Mouse (Mus musculus) lung, adult 2 months (tissue): ENCODE data around the gene Srebf1. TPM values are rescaled to one million over a fixed set of nuclear protein-coding genes. Genes with fewer than 3 reads are reported as not detected.

Experiments
- DNase-seq: peaks from one replicate; pipeline ENCODE4 v3.0.0; 2022
- H3K4me1 ChIP-seq: fragments of 200-500 bp; 2 replicates; pipeline ENCODE4 v1.6.1; 2011; ENCODE audit warnings: low read length; ENCODE audit not compliant: control insufficient read depth, insufficient read depth
- H3K4me3 ChIP-seq: fragments of 200-500 bp; replicated peaks from 2 replicates; pipeline ENCODE3; 2011; ENCODE audit warnings: low read depth, mild to moderate bottlenecking, control low read depth, low read length; ENCODE audit errors: extremely low read depth
- CTCF ChIP-seq: fragments of 200-500 bp; IDR thresholded peaks from 2 replicates; pipeline ENCODE4 v1.5.1; 2011; ENCODE audit warnings: mild to moderate bottlenecking, low read length, control low read depth; ENCODE audit not compliant: insufficient read depth
- POLR2A ChIP-seq: fragments of 200-500 bp; IDR thresholded peaks from 2 replicates; pipeline ENCODE4 v1.6.1; 2011; ENCODE audit warnings: low read depth, mild to moderate bottlenecking, control low read depth, low read length, borderline replicate concordance; ENCODE audit errors: extremely low read depth
- WGBS: fragments of 180-500 bp; shearing (Covaris S2); methylation state at CpG from one replicate; pipeline ENCODE4 v1.1.7; 2018; 5-methylcytosine and 5-hydroxymethylcytosine counted together
- polyA plus RNA-seq: library from polyadenylated mRNA; depleted of rRNA; stranded (reverse); fragments of >200 nt; gene quantifications from 2 replicates; pipeline ENCODE4 v1.2.3, GENCODE M21; 2012; rRNA removed

The Srebf1 gene
- polyA plus RNA-seq: 206 and 236 TPM in 2 replicates

DNA sequence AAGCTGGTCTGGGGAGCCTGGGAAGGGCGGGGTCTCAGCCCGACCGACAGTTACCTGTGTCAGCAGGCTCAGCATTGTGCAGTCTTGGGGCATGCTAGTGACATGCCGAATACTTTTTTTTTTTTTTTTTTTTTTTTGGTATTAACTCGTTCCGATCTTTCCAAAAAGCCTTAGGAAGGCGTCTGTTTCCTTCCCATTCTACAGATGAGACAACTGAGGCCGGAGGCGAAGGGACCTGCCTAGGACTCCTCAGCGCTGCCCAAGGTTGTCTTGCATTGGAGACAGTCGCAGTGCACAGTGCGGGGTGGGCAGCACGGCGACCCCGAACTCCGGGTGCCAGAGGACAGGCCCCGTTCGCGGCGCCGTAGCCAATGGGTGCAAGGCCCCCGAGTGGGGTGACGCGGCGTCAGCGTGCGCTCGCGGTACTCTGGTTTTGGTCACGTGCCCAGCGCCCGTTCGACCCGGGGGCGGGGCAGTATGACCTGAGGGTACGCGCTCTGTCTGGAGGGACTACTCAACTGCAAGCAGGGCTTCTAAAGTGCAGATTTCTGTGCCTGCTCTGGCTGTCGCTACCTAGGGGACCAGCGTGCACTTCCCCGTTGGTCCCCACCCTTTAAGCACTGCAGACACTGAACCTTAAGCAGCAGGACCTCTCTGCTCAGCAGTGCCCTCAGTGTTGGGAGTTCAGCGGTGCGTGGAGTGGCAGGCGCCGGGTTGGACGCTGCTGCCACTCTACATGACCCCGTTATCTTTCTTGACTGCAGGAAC, at the start of gene Srebf1:
TSS of gene Srebf1 (minus strand) at position 113 of the 768 bp plus-strand sequence.
- Histone ChIP-seq H3K4me1 (peaks cover 10% of the 10 kb centered on the region; the same call in 1 of the 2 replicates), H3K4me3 (peak within 1 kb of the TSS; percentile 74)
- TF ChIP-seq POLR2A: no peak; the same call in 1 of the 2 replicates
- TF ChIP-seq CTCF: peak; percentile 44; the same call in 1 of the 2 replicates
- WGBS: 5% methylated on average over 46 of the region's 46 CpGs
- DNase-seq: peak; percentile 83

DNA sequence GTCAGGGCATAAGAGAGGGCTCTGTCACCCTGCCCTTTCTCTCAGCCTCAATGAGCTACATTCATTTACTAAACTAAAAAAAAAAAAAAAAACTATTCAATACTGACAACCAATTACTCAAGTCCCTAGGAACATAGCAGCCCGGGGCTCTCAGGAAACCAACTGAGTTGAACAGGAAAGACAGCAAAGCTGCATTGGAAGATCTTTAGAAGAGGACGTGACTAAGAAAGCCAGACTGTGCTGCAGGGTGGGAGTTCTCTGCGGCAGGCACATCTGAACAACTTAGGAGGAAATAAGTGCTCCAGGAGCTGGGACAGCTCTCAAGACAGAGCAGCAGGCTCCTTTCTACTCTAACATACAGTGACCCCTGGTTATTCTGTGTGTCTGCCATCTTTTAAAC, 46.2 kb upstream of the Srebf1 start:
- Histone ChIP-seq H3K4me3 (no peak overlapping the region), H3K4me1 (peaks cover 2% of the 10 kb centered on the region)
- 32% methylated on average over 3 of the region's 3 CpGs for WGBS
- TF ChIP-seq CTCF (no peak), POLR2A (no peak)
- no peak for DNase-seq

DNA sequence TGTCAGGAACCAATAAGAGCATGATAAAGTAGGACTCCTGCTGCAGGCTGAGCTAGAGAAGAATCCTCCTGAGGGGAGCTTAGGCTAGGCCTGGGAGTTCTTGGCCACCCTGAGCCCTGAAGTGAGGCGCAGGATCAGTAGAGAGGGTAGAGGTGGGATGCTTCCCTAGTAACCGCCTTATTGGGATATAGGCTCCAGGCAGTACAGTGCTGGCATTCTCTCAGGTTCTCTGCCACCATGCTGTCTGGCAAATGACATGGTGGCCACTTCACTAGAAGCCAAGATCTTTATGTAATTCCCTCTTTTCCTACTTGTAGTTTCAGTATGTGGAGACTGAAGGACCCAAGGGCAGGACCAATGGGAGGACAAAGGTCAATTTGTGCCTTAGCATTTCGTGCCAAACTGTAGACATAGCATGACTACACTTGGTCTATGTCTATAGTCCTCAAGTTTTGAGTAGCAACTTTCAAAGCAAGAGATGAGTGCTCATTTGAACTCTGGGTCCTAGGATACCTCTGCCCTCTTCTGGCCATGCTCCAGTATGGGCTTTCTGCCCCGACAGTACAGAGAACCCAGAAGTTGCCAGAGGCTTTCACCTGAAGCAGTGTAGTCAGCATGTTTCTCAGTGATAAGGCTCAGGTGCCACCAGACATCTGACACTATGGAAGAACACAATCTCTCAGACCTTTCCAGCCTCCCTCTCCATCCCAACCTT, 43.0 kb upstream of the Srebf1 start:
- no peaks in the 10 kb centered on the region for H3K4me1 ChIP-seq
- no peak for TF ChIP-seq CTCF
- TF ChIP-seq POLR2A: no peak
- 87% methylated on average over 4 of the region's 4 CpGs for WGBS
- no peak for DNase-seq
- H3K4me3 ChIP-seq: no peak overlapping the region

DNA sequence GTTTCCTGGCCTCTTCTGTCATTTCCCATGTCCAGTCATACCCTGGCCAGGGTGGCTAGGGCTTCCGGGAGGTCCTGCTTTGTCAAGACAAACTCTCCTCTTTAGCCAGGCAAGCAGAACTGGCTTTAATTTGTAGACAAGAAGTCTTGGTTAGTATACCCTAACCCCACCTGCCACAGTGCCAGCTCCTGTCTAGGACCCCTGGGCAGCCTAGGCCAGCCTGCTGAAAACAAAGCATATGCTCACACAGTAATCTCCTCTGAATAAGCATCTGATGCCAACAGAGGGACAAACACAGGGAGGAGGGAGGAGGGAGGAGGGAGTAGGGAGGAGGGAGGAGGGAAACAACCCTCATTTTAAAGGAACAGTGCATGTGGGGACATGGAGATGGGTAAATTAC, 42.3 kb upstream of the Srebf1 start:
- Histone ChIP-seq H3K4me1 (no peaks in the 10 kb centered on the region), H3K4me3 (no peak overlapping the region)
- 77% methylated on average over 1 of the region's 1 CpGs for WGBS
- TF ChIP-seq POLR2A: no peak
- no peak for TF ChIP-seq CTCF
- DNase-seq: no peak

DNA sequence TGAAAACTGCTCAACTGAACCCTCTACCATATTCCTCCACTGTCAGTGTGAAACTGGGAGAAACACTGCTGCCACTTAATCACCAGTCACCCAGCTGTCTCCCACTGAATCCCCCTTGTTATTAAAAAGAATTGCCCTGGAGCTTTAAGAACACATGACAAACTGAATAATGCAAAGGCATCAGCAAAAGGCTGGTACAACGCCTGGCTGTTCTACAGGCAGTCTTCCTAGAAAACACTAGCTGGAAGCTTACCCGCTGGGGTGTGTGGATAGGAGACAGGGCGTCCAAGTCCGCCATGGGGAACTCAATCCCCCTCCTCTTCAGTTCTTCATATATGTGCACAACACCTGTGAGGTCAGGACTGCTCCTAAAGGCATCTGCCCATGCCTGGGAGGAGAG, 40.0 kb upstream of the Srebf1 start:
- WGBS: 96% methylated on average over 4 of the region's 4 CpGs
- H3K4me1 ChIP-seq: no peaks in the 10 kb centered on the region
- no peak for TF ChIP-seq CTCF
- no peak for TF ChIP-seq POLR2A
- no peak for DNase-seq
- no peak overlapping the region for H3K4me3 ChIP-seq

DNA sequence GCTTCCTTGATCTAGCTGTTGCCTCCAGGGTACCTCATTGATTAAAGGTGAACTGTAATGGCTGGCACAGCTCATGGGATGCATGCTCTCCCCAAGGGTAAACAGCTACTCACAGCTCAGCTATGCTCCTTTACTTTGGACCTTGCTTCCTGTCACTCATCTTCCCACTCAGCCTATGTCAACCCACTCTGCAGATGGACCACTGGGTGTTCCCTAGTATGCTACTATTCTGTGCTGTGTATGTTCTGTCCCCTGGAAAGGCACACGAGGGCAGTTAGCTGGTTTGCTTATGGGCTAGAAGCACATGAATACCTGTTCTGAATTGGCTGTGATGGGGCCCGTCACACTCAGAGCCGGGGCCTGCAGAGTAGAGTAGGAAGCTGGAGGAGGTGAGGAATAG, 38.4 kb upstream of the Srebf1 start:
- Histone ChIP-seq H3K4me1 (peaks cover 2% of the 10 kb centered on the region; the same call in 1 of the 2 replicates), H3K4me3 (no peak overlapping the region)
- 90% methylated on average over 3 of the region's 3 CpGs for WGBS
- DNase-seq: no peak
- TF ChIP-seq POLR2A (no peak), CTCF (no peak)

DNA sequence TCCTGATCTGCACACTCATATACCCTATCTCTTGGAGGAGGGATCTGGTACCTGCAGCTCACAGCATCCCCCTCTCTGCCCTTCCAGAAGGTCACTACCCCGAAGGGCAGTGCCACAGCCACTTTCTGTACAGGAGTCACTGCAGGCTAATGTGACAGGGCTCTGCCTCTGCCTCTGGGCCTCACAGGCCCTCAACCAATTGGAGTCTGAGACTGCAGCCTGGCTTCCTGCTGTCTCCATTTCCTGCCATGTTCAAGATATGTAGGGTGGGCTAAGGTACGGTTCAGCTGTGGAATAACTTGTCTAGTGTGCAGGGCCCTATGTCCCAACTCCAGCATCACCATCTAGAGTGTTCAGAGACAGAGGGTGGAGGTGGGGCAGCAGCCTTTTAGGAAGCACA, 35.3 kb upstream of the Srebf1 start:
- no peak for DNase-seq
- peaks cover 2% of the 10 kb centered on the region; the same call in 1 of the 2 replicates for H3K4me1 ChIP-seq
- WGBS: 68% methylated on average over 2 of the region's 2 CpGs
- no peak for TF ChIP-seq CTCF
- no peak for TF ChIP-seq POLR2A
- H3K4me3 ChIP-seq: no peak overlapping the region

DNA sequence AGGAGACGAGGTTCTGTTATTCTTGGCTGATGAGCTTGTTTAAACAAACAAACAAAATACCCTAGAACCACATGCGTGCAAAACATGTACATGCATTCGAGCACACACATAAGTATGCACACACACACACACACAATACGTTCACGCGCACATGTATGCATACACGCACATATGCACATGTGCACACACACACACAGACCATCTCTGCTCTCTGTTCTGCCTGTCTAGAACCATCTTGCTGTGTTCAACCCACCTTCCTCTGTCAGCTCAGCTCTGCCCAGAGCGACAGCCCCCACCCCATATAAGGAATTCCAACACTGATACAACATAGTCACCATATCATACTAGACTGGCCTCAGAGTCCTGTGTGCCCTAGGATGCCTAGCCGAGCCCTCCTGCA, 34.3 kb upstream of the Srebf1 start:
- 74% methylated on average over 9 of the region's 9 CpGs for WGBS
- Histone ChIP-seq H3K4me1 (peaks cover 2% of the 10 kb centered on the region; the same call in 1 of the 2 replicates), H3K4me3 (no peak overlapping the region)
- no peak for TF ChIP-seq CTCF
- no peak for TF ChIP-seq POLR2A
- no peak for DNase-seq

DNA sequence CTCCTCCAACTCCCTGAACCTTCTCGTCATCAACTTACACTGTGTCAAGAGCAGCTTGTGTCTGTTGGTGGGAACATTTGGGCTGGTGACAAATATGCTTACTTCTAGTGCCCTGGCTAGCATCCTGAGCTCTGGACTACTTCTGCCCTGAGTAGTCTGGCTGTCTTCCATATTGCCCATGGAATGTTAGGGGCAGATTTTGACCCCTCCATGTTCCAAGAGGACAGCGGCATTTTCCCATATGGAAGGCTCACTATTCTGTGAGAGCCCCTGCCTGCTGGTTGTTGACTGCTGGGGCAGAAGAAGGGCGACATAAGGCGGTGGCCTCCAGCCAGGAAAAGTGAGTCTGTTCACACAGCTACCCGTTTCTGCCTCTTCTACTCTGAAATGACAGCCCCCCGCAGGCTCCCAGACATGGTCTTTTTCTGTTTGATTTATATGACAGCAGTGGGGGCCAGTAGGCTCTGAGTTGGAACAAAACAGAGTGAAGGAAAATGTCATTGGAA, 33.8 kb upstream of the Srebf1 start:
- TF ChIP-seq POLR2A: no peak
- no peak for TF ChIP-seq CTCF
- 48% methylated on average over 6 of the region's 6 CpGs for WGBS
- DNase-seq: no peak
- Histone ChIP-seq H3K4me1 (peaks cover 2% of the 10 kb centered on the region; the same call in 1 of the 2 replicates), H3K4me3 (no peak overlapping the region)
